Mouse (Mus musculus): ENCODE data around the gene Lair1. TPM values are rescaled to one million over a fixed set of nuclear protein-coding genes. Genes with fewer than 3 reads are reported as not detected.
"Not testable (repeated sequence)": the region's sequence is repeated elsewhere in the genome, so short reads cannot be mapped to it uniquely, and the experiment has no call there.

Lair1 gene
- polyA plus RNA-seq, 1 experiment from 2014 or later = 0.21 TPM

GRCm38 (mm10) chr7:4080552-4080951 is 17.5 kb upstream of the Lair1 start:
- Histone ChIP-seq H3K27ac (no peak overlapping the region), H3K27me3 (ENCODE audit: insufficient read depth, poor library complexity, severe bottlenecking) (no peaks in the 10 kb centered on the region), H3K9me3 (no peaks in the 10 kb centered on the region), H3K4me3 (no peak overlapping the region), H3K36me3 (no peaks in the 10 kb centered on the region), H3K4me1 (no peaks in the 10 kb centered on the region)
- DNase-seq (ENCODE audit: low spot score) = no peak
- 80% methylated on average over 4 of the region's 4 CpGs for WGBS

GRCm38 (mm10) chr7:4079511-4079910 is 16.5 kb upstream of the Lair1 start:
- DNase-seq (ENCODE audit: low spot score) = no peak
- Histone ChIP-seq H3K4me3 (no peak overlapping the region), H3K36me3 (no peaks in the 10 kb centered on the region), H3K27ac (no peak overlapping the region), H3K27me3 (ENCODE audit: insufficient read depth, poor library complexity, severe bottlenecking) (no peaks in the 10 kb centered on the region), H3K9me3 (no peaks in the 10 kb centered on the region), H3K4me1 (no peaks in the 10 kb centered on the region)
- 75% methylated on average over 7 of the region's 7 CpGs for WGBS

- Histone ChIP-seq H3K36me3 (no peaks in the 10 kb centered on the region), H3K4me1 (no peaks in the 10 kb centered on the region), H3K27ac (no peak overlapping the region), H3K9me3 (no peaks in the 10 kb centered on the region), H3K27me3 (ENCODE audit: insufficient read depth, poor library complexity, severe bottlenecking) (no peaks in the 10 kb centered on the region), H3K4me3 (no peak overlapping the region)
- 74% methylated on average over 3 of the region's 3 CpGs for WGBS
- DNase-seq (ENCODE audit: low spot score) = no peak
Measured at GRCm38 (mm10) chr7:4073144-4073543, 10.1 kb upstream of the Lair1 start.

GRCm38 (mm10) chr7:4071066-4071465 is 8.1 kb upstream of the Lair1 start:
- no peak overlapping the region for H3K27ac ChIP-seq
- WGBS = 80% methylated on average over 6 of the region's 6 CpGs
- DNase-seq (ENCODE audit: low spot score) = no peak
- no peaks in the 10 kb centered on the region for H3K4me1 ChIP-seq
- no peaks in the 10 kb centered on the region for H3K36me3 ChIP-seq
- H3K9me3 ChIP-seq = no peaks in the 10 kb centered on the region
- no peaks in the 10 kb centered on the region for H3K27me3 ChIP-seq (ENCODE audit: insufficient read depth, poor library complexity, severe bottlenecking)
- H3K4me3 ChIP-seq = no peak overlapping the region

- no peak overlapping the region for H3K27ac ChIP-seq
- no peak overlapping the region for H3K4me3 ChIP-seq
- H3K36me3 ChIP-seq = no peaks in the 10 kb centered on the region
- DNase-seq (ENCODE audit: low spot score) = no peak
- H3K27me3 ChIP-seq (ENCODE audit: insufficient read depth, poor library complexity, severe bottlenecking) = no peaks in the 10 kb centered on the region
- H3K9me3 ChIP-seq = no peaks in the 10 kb centered on the region
- H3K4me1 ChIP-seq = no peaks in the 10 kb centered on the region
- 69% methylated on average over 1 of the region's 1 CpGs for WGBS
Measured at GRCm38 (mm10) chr7:4063714-4064425, 866 bp upstream of the Lair1 start.

- not testable (repeated sequence) for H3K27me3 ChIP-seq (ENCODE audit: insufficient read depth, poor library complexity, severe bottlenecking); H3K4me3 ChIP-seq; H3K4me1 ChIP-seq; DNase-seq (ENCODE audit: low spot score); H3K36me3 ChIP-seq; H3K27ac ChIP-seq; H3K9me3 ChIP-seq
- WGBS = 63% methylated on average over 9 of the region's 9 CpGs
Measured at GRCm38 (mm10) chr7:4060602-4061188, 2.3 kb downstream of the Lair1 start.

- Histone ChIP-seq H3K36me3 (no peaks in the 10 kb centered on the region), H3K27me3 (ENCODE audit: insufficient read depth, poor library complexity, severe bottlenecking) (no peaks in the 10 kb centered on the region), H3K27ac (no peak overlapping the region), H3K4me3 (no peak overlapping the region), H3K4me1 (no peaks in the 10 kb centered on the region), H3K9me3 (no peaks in the 10 kb centered on the region)
- 39% methylated on average over 3 of the region's 3 CpGs for WGBS
- DNase-seq (ENCODE audit: low spot score) = no peak
Measured at GRCm38 (mm10) chr7:4026794-4027421, 36.1 kb downstream of the Lair1 start.

GRCm38 (mm10) chr7:4004636-4005035 is 58.4 kb downstream of the Lair1 start:
- 54% methylated on average over 3 of the region's 3 CpGs for WGBS
- H3K27me3 ChIP-seq (ENCODE audit: insufficient read depth, poor library complexity, severe bottlenecking); H3K27ac ChIP-seq; H3K9me3 ChIP-seq; H3K36me3 ChIP-seq; H3K4me1 ChIP-seq; H3K4me3 ChIP-seq; DNase-seq (ENCODE audit: low spot score): not testable (repeated sequence)

- H3K9me3 ChIP-seq; H3K4me3 ChIP-seq; H3K4me1 ChIP-seq; H3K27me3 ChIP-seq (ENCODE audit: insufficient read depth, poor library complexity, severe bottlenecking); DNase-seq (ENCODE audit: low spot score); H3K36me3 ChIP-seq; H3K27ac ChIP-seq: not testable (repeated sequence)
- 69% methylated on average over 4 of the region's 4 CpGs for WGBS
Measured at GRCm38 (mm10) chr7:4003996-4004395, 59.0 kb downstream of the Lair1 start.

GRCm38 (mm10) chr7:3962017-3962416 is 101.0 kb downstream of the Lair1 start:
- Histone ChIP-seq H3K36me3 (no peaks in the 10 kb centered on the region), H3K27me3 (ENCODE audit: insufficient read depth, poor library complexity, severe bottlenecking) (no peaks in the 10 kb centered on the region), H3K27ac (no peak overlapping the region), H3K4me1 (no peaks in the 10 kb centered on the region), H3K9me3 (peaks cover 10% of the 10 kb centered on the region; the same call in 1 of the 2 replicates), H3K4me3 (no peak overlapping the region)
- WGBS = 82% methylated on average over 2 of the region's 2 CpGs
- no peak for DNase-seq (ENCODE audit: low spot score)

GRCm38 (mm10) chr7:3957387-3957786 is 105.6 kb downstream of the Lair1 start:
- no peaks in the 10 kb centered on the region for H3K36me3 ChIP-seq
- H3K4me1 ChIP-seq = no peaks in the 10 kb centered on the region
- no peak for DNase-seq (ENCODE audit: low spot score)
- WGBS = 72% methylated on average over 3 of the region's 3 CpGs
- peaks cover 6% of the 10 kb centered on the region; the same call in 1 of the 2 replicates for H3K9me3 ChIP-seq
- no peaks in the 10 kb centered on the region for H3K27me3 ChIP-seq (ENCODE audit: insufficient read depth, poor library complexity, severe bottlenecking)
- H3K27ac ChIP-seq = no peak overlapping the region
- H3K4me3 ChIP-seq = no peak overlapping the region

Measured in heart, embryonic 10.5 days (tissue).